Mouse (Mus musculus) CH12.LX (cell line): ENCODE measurements around the gene Hoxc8. TPM values are rescaled to one million over a fixed set of nuclear protein-coding genes. Genes with fewer than 3 reads are reported as not detected.

Source experiments
- DNase-seq: peaks from one replicate; pipeline ENCODE4 v3.0.0-alpha.2; 2013; ENCODE audit errors: extremely low read depth
- H3K27ac ChIP-seq: 2 replicates; pipeline ENCODE4 v1.5.1; 2012; ENCODE audit warnings: low read depth, mild to moderate bottlenecking, control low read depth, moderate library complexity; ENCODE audit not compliant: insufficient read depth
- H3K27me3 ChIP-seq: replicated peaks from 2 replicates; pipeline ENCODE3; 2012; ENCODE audit warnings: inconsistent platforms
- H3K36me3 ChIP-seq, 2 experiments: replicated peaks in 1 of 2; 2 replicates each; pipeline versions ENCODE3 to v1.6.1; 2012; ENCODE audit warnings: inconsistent platforms in 1 of 2, low read length in 1 of 2, mild to moderate bottlenecking in 1 of 2, mixed read lengths in 1 of 2, moderate library complexity in 1 of 2; ENCODE audit not compliant: control insufficient read depth in 1 of 2, insufficient read depth in 1 of 2
- H3K4me1 ChIP-seq, 2 experiments: 2 replicates each; pipeline ENCODE4 v1.6.1; 2012; ENCODE audit warnings: inconsistent platforms in 1 of 2, moderate library complexity in 1 of 2; ENCODE audit not compliant: insufficient read depth in 2 of 2, control insufficient read depth in 1 of 2
- H3K4me2 ChIP-seq: 2 replicates; pipeline ENCODE4 v1.6.1; 2012; ENCODE audit warnings: low read depth, mild to moderate bottlenecking, control low read depth; ENCODE audit not compliant: poor library complexity, insufficient read depth, severe bottlenecking
- H3K4me3 ChIP-seq, 3 experiments: fragments of 150-350 bp in 1 of 3; sonication (generic) in 1 of 3; replicated peaks in 1 of 3; 2 replicates each; pipeline versions ENCODE3 to v1.5.1; 2011 to 2012; ENCODE audit warnings: low read depth in 2 of 3, low read length in 2 of 3, mild to moderate bottlenecking in 2 of 3, moderate library complexity in 2 of 3, control low read depth in 1 of 3, improper control_type of control experiment in 1 of 3, inconsistent platforms in 1 of 3, mixed read lengths in 1 of 3; ENCODE audit not compliant: poor library complexity in 1 of 3
- H3K79me2 ChIP-seq: replicated peaks from 2 replicates; pipeline ENCODE4 v1.6.1; 2012; ENCODE audit warnings: mild to moderate bottlenecking, moderate library complexity; ENCODE audit not compliant: control insufficient read depth, poor library complexity, insufficient read depth, severe bottlenecking; ENCODE audit errors: extremely low read depth
- H3K9ac ChIP-seq: 2 replicates; pipeline ENCODE4 v1.6.1; 2012; ENCODE audit warnings: low read depth, mild to moderate bottlenecking, control low read depth, moderate library complexity; ENCODE audit not compliant: insufficient read depth
- H3K9me3 ChIP-seq: replicated peaks from 2 replicates; pipeline ENCODE3; 2012; ENCODE audit warnings: low read length, inconsistent platforms, mixed read lengths
- CHD2 ChIP-seq: IDR thresholded peaks from 2 replicates; pipeline ENCODE4 v1.6.1; 2011; ENCODE audit warnings: low read length, improper control_type of control experiment
- EP300 ChIP-seq: IDR thresholded peaks from 2 replicates; pipeline ENCODE4 v1.6.1; 2011; ENCODE audit warnings: low read length, improper control_type of control experiment
- GABPA ChIP-seq: IDR thresholded peaks from 2 replicates; pipeline ENCODE4 v1.6.1; 2012; ENCODE audit warnings: low read depth, low read length, improper control_type of control experiment, inconsistent platforms; ENCODE audit not compliant: insufficient replicate concordance
- JUN ChIP-seq: IDR thresholded peaks from 2 replicates; pipeline ENCODE4 v1.6.1; 2011; ENCODE audit warnings: low read depth, mild to moderate bottlenecking, low read length, improper control_type of control experiment, moderate library complexity; ENCODE audit not compliant: insufficient read depth
- MAZ ChIP-seq: IDR thresholded peaks from 2 replicates; pipeline ENCODE4 v1.6.1; 2012; ENCODE audit warnings: low read depth, mild to moderate bottlenecking, inconsistent platforms, low read length, improper control_type of control experiment, moderate library complexity
- MXI1 ChIP-seq: IDR thresholded peaks from 2 replicates; pipeline ENCODE4 v1.6.1; 2011; ENCODE audit warnings: mild to moderate bottlenecking, low read depth, low read length, improper control_type of control experiment
- MYC ChIP-seq: IDR thresholded peaks from 2 replicates; pipeline ENCODE4 v1.6.1; 2011; ENCODE audit warnings: low read depth, mild to moderate bottlenecking, improper control_type of control experiment, low read length
- POLR2AphosphoS2 ChIP-seq: IDR thresholded peaks from 2 replicates; pipeline ENCODE4 v1.6.1; 2011; ENCODE audit warnings: low read depth, low read length, improper control_type of control experiment
- RAD21 ChIP-seq: IDR thresholded peaks from 2 replicates; pipeline ENCODE4 v1.6.1; 2011; ENCODE audit warnings: low read depth, mild to moderate bottlenecking, low read length, improper control_type of control experiment, moderate library complexity
- SIN3A ChIP-seq: IDR thresholded peaks from 2 replicates; pipeline ENCODE4 v1.6.1; 2012; ENCODE audit warnings: low read length, improper control_type of control experiment, inconsistent platforms
- SMC3 ChIP-seq: IDR thresholded peaks from 2 replicates; pipeline ENCODE4 v1.6.1; 2011; ENCODE audit warnings: low read depth, low read length, improper control_type of control experiment
- TBP ChIP-seq: conservative IDR thresholded peaks from 2 replicates; pipeline ENCODE4 v1.6.1; 2011; ENCODE audit warnings: low read depth, low read length, improper control_type of control experiment
- TCF12 ChIP-seq: IDR thresholded peaks from 2 replicates; pipeline ENCODE4 v1.6.1; 2014; ENCODE audit warnings: low read depth, mild to moderate bottlenecking, inconsistent platforms, low read length, improper control_type of control experiment
- USF1 ChIP-seq: IDR thresholded peaks from 2 replicates; pipeline ENCODE4 v1.6.1; 2014; ENCODE audit warnings: low read depth, mild to moderate bottlenecking, inconsistent platforms, low read length, improper control_type of control experiment
- ZNF384 ChIP-seq: IDR thresholded peaks from 2 replicates; pipeline ENCODE4 v1.6.1; 2012; ENCODE audit warnings: low read depth, low read length, improper control_type of control experiment, inconsistent platforms
- dilution Hi-C: fragments of 300-500 bp; cut with MboI; formaldehyde crosslinking; loops from 2 replicates; pipeline ENCODE4 v1.14.3; 2020; ENCODE audit warnings: low sequenced_read_pairs; ENCODE audit not compliant: extremely low pct_unique_long_range_greater_than_20kb, extremely low pct_ligation_motif_present
- in situ Hi-C: fragments of 300-500 bp; cut with MboI; formaldehyde crosslinking; loops from 3 replicates; pipeline ENCODE4 v1.14.3; 2019; ENCODE audit warnings: low sequenced_read_pairs, low pct_ligation_motif_present, low pct_unique_long_range_greater_than_20kb, mixed read lengths
- polyA plus RNA-seq: library from polyadenylated mRNA; unstranded; fragments of >175 nt; gene quantifications from 2 replicates; pipeline ENCODE4 v1.2.1, GENCODE M21; 2012; ENCODE audit warnings: low read depth; ENCODE audit not compliant: insufficient read length
- total RNA-seq, 2 experiments: library from RNA; depleted of rRNA; stranded (reverse); fragments of 300-350 nt in 1 of 2; fragments of >200 nt in 1 of 2; gene quantifications; 2 replicates each; pipeline ENCODE4 v1.2.3; 2012 to 2014

The Hoxc8 gene
- total and polyA plus RNA-seq, 3 experiments = not detected

- H3K36me3 ChIP-seq = no peaks in the 10 kb centered on the region
- no peak within 1 kb of the TSS for H3K4me2 ChIP-seq
- no peak within 1 kb of the TSS for H3K4me3 ChIP-seq
- no peak within 1 kb of the TSS for H3K9ac ChIP-seq
- H3K27me3 ChIP-seq = peaks cover 92% of the 10 kb centered on the region
- H3K9me3 ChIP-seq = no peaks in the 10 kb centered on the region
- no peak for DNase-seq
- H3K4me1 ChIP-seq = peaks cover 4 to 22% of the 10 kb centered on the region in 2 experiments
- dilution Hi-C loops = no loop called here
- no peak within 1 kb of the TSS for H3K27ac ChIP-seq
- H3K79me2 ChIP-seq = no peaks in the 10 kb centered on the region
- no peak for TF ChIP-seq GABPA
- TF ChIP-seq ZNF384 = no peak
- TF ChIP-seq USF1 = no peak
- TF ChIP-seq MYC = no peak
- no peak for TF ChIP-seq MAZ
- TF ChIP-seq JUN = no peak
- no peak for TF ChIP-seq CHD2
- TF ChIP-seq EP300 = no peak
- TF ChIP-seq SIN3A = no peak
- TF ChIP-seq SMC3 = no peak
- no peak for TF ChIP-seq MXI1
- no peak for TF ChIP-seq TBP
- TF ChIP-seq POLR2AphosphoS2 = no peak
- TF ChIP-seq TCF12 = no peak
- no peak for TF ChIP-seq RAD21
- in situ Hi-C loops = no loop called here
Measured at GRCm38 (mm10) chr15:102976171-102976570, 14.2 kb upstream of the Hoxc8 start, which contains the start of gene Hoxc9. Hoxc9 (plus strand) TSS chr15:102976439.

GRCm38 (mm10) chr15:102976631-102977422, 13.6 kb upstream of the Hoxc8 start:
- H3K9me3 ChIP-seq = no peaks in the 10 kb centered on the region
- dilution Hi-C loops = no loop called here
- H3K27me3 ChIP-seq = peaks cover 92% of the 10 kb centered on the region
- peaks cover 2 to 20% of the 10 kb centered on the region in 2 experiments; a peak in 2 of 4 replicates for H3K4me1 ChIP-seq
- H3K4me3 ChIP-seq = no peak overlapping the region
- DNase-seq = no peak
- H3K79me2 ChIP-seq = no peaks in the 10 kb centered on the region
- H3K36me3 ChIP-seq = no peaks in the 10 kb centered on the region
- in situ Hi-C loops = no loop called here
- H3K9ac ChIP-seq = no peak overlapping the region
- H3K4me2 ChIP-seq = no peak overlapping the region
- TF ChIP-seq CHD2 = no peak
- H3K27ac ChIP-seq = no peak overlapping the region
